Mouse (Mus musculus): Measurements from ENCODE around the gene Prss28.

Gene Prss28

GRCm38 (mm10) chr17:25341490-25341889 is 33.0 kb downstream of the Prss28 start:
- DNase-seq (ENCODE audit: low spot score in 2 of 2), result no peak

GRCm38 (mm10) chr17:25345462-25345861 is 37.0 kb downstream of the Prss28 start, which contains the start of gene Tpsab1:
Gene Tpsab1, minus strand, starts transcription at chr17:25345562.
- DNase-seq (ENCODE audit: low spot score in 2 of 2), result no peak

- DNase-seq (ENCODE audit: low spot score in 2 of 2), result no peak
These were observed 52.8 kb downstream of the Prss28 start for GRCm38 (mm10) chr17:25361291-25361690.
